Mouse (Mus musculus) mouse trophoblast stem cell (cell line): ENCODE results near the gene Myrf.

Experiments
- in situ Hi-C, 2 experiments: fragments of 300-500 bp; cut with MseI, MboI; formaldehyde crosslinking; loops; 2 replicates in 1 of 2; 3 replicates in 1 of 2; pipeline ENCODE4 v1.15.1; 2025

The Myrf gene

GRCm38 (mm10) chr19:10240654-10241305, at the start of gene Myrf:
Myrf (minus strand) TSS chr19:10240748.
- in situ Hi-C loops = no loop called here

GRCm38 (mm10) chr19:10289609-10290150, 49.1 kb upstream of the Myrf start:
- in situ Hi-C loops = no loop called here

- in situ Hi-C loops = no loop called here
Measured at GRCm38 (mm10) chr19:10288125-10289040, 47.8 kb upstream of the Myrf start.

DNA sequence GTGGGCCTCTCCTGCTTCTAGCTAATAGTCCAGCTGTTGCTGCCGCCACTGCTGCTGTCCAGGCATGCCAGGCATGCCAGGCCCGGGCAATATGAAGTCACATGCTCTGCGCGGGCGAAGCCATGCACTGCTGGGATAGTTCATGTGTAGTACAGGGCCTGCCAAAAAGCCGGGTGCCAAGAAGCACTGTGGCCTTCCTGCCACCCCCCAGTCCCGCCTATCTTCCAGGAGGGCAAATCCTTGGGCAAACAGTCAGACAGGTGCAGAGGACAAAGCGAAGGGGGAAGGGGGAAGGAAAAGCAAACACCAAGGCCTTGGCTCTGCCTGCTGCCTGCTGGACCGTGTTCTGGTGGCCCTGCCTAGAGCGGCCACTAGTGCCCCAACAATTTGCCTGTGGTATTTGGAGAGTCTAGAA, 45.9 kb upstream of the Myrf start:
- in situ Hi-C loops = no loop called here

GRCm38 (mm10) chr19:10280771-10281540, 40.4 kb upstream of the Myrf start:
- in situ Hi-C loops = no loop called here

GRCm38 (mm10) chr19:10279668-10280067, 39.1 kb upstream of the Myrf start:
- in situ Hi-C loops = no loop called here

DNA sequence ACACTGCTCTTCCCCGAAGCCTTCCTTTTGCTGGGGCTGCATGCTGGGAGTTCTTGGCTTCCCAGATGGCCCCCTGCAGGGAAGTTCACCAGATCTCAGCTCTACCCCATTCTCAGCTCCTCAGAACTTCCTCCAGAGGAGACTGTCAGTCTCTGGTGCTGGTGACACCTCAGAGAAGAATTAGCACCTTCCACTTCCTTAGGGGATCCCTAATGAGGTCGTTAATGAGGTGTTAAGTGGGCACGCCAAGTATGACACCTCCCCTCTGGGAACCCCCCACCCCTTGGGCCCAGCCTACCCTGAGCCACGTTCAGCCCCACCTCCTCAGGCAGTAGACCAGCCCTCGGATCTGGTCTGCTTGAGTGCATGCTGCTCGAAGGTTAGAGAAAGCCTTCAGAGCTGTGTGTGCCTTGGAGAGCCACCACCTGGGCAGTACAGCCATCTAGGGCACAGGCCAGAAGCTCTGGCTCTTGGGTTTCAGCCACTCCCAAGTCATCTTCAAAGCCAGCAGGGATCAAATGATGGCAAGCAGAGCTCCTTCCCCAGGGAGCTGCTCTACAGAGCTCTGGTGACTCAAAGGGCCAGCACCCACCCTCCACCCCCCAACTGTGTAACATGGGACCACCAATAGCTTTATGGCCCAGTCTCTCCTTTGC, 38.2 kb upstream of the Myrf start:
- in situ Hi-C loops = no loop called here

DNA sequence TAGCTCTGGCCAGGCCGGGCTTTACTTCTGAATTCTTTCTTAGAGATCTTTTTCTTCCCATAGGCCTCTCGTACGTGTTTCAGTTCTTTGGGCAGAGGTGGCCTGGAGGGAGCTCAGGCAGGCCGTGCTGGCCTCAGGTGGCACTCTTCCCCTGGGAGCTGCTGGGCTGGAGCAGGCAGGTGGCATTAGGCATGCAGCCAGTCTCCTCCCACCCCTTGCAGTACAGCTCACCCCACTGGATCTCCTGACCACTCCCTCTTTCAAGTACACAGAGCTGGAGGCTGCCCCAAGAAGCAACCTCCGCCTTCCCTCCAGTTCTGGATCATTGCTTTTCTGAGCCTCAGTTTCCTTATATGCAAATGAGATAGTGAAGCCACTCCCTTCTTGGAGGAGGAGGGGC, 37.2 kb upstream of the Myrf start:
- in situ Hi-C loops = no loop called here

DNA sequence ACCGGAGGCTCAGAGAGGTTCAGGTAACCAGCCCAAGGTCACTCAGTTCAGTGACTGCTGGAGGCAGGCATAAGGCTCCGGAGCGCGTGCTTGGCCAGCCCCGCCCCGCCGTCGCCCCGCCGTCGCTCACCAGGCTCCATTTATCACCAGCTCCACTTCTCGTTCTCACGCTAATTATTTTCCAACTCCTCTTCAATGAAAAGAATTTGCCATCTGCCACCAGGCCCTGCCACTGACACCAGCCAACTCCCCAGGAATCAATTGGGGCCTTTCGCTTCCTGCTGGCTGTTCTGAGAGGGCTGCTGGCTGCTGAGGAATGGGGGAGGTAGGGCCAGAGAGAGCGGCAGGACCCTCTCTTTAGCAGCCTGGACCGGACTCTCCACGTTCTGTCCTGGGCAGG, 36.8 kb upstream of the Myrf start:
- in situ Hi-C loops = no loop called here

- in situ Hi-C loops = no loop called here
Measured at GRCm38 (mm10) chr19:10276483-10277144, 36.1 kb upstream of the Myrf start.

DNA sequence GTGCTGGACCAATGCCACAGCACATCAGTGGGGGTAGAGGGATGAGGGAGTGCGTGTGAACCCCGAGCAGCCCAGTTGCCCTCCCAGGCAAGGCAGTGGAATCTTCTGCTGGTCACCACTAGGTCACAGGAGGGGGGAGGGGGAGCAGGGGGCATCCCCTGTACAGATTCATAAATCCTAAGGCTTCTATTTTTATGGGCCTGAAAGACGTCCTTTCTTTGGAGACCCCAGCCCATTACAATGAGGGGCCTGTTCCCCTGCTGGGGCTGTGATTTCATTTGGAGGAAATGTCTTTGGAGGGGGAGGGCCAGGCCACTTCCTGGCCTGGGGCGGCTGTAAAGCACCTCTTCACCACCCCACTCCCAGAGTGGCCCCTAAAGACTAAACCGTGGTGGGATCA, 33.5 kb upstream of the Myrf start:
- in situ Hi-C loops = no loop called here

- in situ Hi-C loops = no loop called here
Measured at GRCm38 (mm10) chr19:10272746-10273145, 32.2 kb upstream of the Myrf start.

- in situ Hi-C loops = no loop called here
Measured at GRCm38 (mm10) chr19:10271592-10271991, 31.0 kb upstream of the Myrf start.

GRCm38 (mm10) chr19:10270356-10270755, 29.8 kb upstream of the Myrf start:
- in situ Hi-C loops = no loop called here

DNA sequence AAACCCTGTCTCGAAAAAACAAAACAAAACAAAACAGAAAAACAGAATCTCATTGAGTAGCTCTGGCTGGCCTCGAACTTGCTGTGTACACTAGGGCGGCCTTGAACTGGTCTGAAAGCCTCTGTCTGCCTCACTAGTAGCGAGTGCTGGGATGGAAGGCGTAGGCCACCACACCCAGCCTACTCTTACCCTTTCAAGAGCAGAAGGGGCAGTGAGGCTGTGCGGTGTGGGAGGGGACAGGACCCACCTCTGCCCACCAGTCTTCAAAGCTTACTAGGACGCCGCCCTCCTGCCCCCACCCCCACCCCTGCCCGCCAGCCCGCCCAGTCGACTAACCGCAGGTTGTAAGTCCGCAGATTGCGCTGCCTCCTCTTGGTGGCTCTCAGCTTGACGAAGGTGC, 28.3 kb upstream of the Myrf start:
- in situ Hi-C loops = loop anchor here in 1 of 2 experiments (5.0 kb wide), 1 partner anchor 38 kb away; no protein-coding TSS in a partner anchor

GRCm38 (mm10) chr19:10267953-10268352, 27.4 kb upstream of the Myrf start:
- in situ Hi-C loops = loop anchor here in 1 of 2 experiments (5.0 kb wide), 1 partner anchor 39 kb away; no protein-coding TSS in a partner anchor

- in situ Hi-C loops = loop anchor here in 1 of 2 experiments (5.0 kb wide), 1 partner anchor 40 kb away; no protein-coding TSS in a partner anchor
Measured at GRCm38 (mm10) chr19:10267057-10267456, 26.5 kb upstream of the Myrf start.

GRCm38 (mm10) chr19:10266196-10266850, 25.8 kb upstream of the Myrf start:
- in situ Hi-C loops = loop anchor here in 1 of 2 experiments (5.0 kb wide), 1 partner anchor 41 kb away; no protein-coding TSS in a partner anchor

DNA sequence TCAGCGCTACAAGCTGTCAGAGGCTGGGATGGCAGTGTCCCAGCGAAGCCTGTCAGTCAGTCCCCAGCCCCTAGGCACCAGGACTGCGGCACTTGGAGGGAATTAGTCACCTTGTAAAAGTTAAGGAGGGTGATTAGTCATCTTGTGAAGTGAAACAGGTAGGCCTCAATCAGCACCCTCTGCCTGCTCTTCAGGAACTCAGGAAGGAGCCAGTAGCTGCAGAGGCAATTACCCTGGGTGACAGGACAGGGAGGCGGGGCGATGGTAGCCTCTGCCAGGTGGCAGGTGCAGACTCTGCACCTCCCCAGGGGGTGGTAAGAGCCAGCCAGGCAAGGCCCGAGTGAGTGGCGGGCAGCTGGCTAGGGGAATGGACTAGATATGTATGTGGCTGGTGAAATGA, 20.8 kb upstream of the Myrf start:
- in situ Hi-C loops = no loop called here
